Mouse (Mus musculus) 416B (cell line): ENCODE results near the gene Etl4.
A peak's percentile ranks its signal among the peaks of the same experiment; 100 is the strongest.

Source experiments
- DNase-seq: peaks from one replicate; pipeline ENCODE4 v3.0.0; 2011; ENCODE audit warnings: low read depth

Etl4 gene

DNA sequence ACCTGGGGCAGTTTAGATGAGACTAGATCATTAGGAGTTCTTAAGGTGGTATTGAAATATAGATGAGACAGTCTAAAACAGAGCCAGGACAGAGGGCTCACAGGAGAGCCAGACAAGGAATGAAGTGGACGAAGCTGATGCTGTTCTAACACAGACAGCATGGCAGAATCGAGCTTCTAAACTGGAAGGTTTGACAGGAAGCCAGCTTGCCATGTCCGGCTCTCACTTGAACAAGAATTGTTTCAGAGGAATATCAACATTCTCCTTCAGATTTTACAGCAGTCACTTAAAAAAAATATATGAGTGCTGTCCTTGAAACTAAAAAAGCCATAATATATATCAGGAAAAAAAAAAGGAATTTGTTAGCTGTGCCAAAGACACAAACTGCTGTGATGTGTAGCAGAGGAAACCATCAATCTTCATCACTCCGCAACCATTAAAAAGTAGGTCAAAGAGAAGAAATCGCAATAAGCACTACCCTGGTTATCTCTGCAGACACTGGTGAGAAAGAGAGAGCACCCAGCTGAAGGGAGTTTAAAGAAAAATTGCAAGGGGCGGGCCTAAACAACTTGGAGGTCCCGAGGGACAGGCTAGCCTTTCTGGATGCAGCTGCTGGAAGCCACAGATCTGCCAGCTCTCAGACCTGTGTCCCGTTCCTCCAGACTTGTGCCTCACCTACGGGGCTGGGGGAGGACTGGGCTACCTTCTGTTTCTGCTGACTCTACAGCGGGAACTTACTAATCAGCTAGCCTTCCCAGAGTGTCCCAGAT, 534.3 kb downstream of the Etl4 start:
- no peak for DNase-seq

DNA sequence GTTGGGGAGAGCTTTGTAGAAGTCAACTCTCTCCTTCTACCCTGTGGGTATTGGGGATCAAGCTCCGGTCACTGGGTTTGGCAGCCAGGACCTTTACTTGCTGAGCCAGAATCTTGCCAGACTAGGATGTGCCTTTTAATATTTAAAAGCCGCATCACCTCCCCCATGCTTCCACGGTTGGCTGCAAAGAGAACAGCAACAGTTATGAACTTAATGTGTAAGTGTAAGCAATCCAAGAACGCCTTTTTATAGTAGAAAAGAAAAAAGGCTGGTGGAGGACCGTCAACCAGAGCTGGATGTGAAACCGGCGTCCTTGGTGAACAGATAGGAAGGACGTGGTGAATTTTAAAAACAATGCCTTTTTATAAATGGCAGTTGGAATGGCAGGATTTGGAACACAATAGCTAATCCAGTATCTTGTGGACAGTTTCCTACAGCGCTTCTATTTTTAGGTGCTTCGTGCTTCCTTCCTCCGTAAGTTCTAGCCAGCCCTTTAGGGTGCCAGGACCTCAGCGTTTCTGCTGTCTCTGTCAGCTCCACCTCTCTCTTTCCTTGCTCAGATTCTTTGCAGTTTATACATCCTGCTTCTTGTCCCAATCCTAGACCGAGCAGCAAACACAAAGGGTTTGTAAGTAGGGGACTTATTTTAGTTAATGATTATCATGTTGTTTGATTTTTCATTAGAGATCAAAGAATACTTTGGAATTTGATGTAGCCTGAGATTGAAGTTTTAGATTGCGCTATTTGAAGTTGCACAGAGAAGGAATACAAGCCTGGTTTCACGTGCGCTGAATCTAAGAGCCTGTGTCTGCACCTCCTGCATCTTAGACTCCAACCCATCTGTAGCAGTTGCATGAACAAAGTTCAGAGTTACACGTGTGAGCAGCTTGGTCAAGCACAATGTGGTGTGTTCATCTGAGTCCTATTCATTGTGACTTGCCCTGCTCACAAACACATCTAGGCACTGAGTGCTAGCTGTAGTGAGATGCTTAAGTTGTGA, 535.9 kb downstream of the Etl4 start:
- no peak for DNase-seq

DNA sequence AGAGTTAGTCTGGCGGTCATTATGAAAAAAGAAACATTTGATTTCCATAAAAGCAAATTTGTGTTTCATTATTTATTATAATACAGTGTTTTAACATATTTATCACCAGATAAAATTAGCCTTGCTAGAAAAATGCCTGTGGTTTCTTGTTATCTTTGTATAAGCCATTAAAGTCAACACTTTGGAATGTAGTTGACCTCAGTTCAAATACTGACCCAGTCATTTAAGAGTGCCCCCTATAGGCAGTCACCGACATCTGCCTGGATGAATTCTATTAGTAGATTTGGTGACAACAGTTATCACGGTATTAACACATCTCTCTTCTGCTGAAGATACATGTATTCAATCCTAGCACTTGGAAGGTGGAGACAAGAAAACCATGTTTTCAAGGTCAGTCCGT, 536.6 kb downstream of the Etl4 start:
- no peak for DNase-seq

GRCm38 (mm10) chr2:20450945-20451344, 541.4 kb downstream of the Etl4 start:
- DNase-seq, result no peak

DNA sequence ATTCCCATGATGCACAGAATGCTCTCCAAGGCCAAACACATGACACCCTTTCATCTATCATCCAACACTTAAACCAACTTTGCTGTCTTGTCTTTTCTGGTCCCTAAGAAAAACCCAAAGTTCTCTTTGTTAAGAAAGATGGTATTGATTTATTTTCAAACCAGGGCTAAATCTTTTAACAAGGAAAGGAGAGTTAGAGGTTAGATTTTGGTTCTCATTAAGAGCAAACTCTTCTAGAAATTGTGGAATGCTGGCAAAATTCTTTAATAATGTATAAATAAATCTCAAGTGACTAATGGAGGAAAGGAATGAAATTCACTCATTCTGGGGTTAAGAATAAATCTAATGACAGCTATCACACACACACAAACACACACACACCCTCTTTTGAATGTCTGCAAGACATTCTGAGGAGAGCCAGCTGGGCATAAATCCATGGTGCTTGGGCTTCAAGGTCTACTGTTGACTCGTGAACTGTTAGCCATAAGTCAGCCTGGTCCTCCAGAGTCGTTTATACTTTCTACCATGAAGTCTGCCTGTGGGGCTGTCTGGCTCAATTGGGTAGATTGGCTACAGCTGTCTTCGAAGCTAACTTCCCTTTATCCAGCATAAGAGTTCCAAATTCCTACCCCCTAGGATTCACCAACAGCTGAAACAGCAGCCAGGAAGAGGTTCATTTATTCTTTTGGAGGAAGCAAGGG, 544.1 kb downstream of the Etl4 start:
- no peak for DNase-seq

- no peak for DNase-seq
Measured at GRCm38 (mm10) chr2:20479199-20479598, 569.6 kb downstream of the Etl4 start.

DNA sequence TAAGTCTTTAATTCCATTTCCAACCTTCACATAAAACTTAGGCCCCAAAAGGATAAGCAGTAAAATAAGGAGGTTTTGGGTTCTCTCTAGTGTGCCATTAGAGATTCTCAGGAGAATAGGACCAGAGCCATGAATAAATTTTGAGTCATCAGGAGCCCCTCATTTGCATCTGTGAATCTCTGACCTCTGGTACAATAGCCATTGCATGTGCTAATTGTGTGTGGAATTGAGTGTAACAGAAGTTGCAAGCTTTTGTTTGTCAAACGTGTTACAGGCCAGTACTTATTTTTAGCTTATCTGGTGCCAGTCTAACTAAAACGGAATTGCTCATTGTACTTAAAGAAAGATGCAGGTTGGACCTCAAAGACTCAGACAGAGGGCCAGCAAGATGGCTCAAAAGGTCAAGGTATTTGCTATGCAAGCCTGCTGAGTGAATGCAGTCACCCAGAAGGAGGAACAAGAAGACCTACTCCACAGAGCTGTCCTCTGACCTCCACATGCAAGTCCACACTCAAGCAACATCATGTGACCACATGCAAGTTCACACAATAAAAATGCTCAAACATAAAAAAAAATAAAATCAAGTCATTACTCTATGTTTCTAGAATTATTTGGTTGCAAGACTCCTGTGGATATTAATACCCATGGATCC, 576.7 kb downstream of the Etl4 start:
- DNase-seq, result no peak

- no peak for DNase-seq
Measured at GRCm38 (mm10) chr2:20489090-20489489, 579.5 kb downstream of the Etl4 start.

- peak; percentile 20 for DNase-seq
Measured at GRCm38 (mm10) chr2:20492125-20492524, 582.5 kb downstream of the Etl4 start.

GRCm38 (mm10) chr2:20493806-20494205, 584.2 kb downstream of the Etl4 start:
- no peak for DNase-seq

DNA sequence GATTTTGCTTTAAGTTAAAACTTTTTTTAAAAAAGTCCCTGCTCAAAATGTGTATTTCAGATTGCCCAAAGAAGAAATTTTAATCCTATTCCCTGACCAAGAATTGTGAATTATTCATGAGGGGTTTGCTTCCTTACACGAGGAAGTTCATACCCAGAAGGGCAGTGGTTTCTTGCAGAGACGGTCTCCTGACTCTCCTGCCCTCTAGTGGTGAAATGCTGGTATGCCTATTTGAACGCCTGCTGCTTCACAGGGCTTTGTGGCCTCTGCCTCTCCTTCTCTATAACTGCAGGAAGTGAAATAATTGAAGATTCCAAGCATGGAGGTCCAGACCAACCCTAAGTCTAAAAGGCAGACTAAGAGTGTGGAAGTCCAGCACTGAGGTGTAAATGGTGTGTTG, 585.1 kb downstream of the Etl4 start:
- peak; percentile 59 for DNase-seq

DNA sequence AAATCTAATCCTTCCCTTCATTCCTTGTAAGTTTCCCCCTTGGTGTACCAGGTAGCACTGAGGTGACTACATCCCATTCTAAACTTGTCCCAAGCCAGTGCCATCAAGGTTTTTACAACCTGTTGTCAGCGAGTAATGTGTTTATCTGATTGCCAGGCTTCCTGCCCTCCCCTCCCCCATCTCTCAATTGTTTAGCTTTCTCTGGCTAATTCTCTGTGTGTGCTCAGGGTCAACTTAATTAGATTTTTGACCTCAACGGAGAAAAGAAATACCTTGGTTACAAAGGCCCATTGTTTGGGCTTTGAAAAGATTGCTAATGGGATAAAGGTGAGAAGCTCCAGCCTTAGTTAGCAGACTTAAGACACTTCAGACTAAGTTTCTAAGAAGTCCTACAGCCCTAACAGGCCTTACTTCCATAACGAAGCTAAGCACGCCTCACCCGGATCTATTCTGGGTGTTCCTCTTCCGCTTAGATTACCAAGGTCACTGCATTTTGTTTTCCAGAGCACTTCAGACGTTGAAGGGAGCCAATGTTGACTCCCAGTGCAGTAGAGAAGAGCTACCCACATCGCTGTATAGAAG, 586.7 kb downstream of the Etl4 start:
- DNase-seq, result no peak

GRCm38 (mm10) chr2:20507832-20508723, 598.5 kb downstream of the Etl4 start:
- no peak for DNase-seq

DNA sequence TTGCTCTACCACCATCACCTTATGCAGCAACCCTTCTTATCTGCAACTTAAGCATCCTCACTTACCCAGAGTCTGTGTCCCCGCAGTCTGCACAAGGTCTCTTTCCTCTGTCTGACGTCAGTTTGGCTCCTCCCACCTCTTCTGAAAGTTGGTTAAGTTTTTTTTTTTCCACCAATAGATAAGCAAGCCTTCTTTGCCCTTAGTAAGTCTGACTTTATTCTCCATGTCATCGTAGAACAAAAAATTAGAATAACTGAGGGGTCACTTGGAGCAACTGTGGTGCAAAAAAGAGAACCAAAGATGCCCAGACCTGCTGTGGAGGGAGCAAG, 599.1 kb downstream of the Etl4 start:
- DNase-seq, result no peak

DNA sequence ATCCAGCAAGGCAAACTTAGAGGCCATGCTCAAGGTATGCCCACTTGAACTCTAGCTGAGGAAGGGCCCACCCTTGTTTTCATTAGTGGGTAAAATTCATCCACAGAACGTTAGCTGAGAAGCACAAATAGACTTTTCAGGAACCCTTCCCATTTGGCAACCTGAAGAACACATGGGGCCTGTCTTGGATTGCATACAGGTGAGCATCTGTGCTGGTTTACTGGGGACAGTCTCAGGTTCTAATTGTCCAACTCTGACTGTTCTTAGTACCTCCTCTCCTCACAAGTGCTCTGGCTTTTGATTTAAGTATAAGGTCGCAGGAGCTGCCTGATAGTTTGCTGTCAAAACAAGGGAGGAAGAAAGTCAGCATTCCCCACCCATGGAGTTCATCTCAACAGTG, 600.5 kb downstream of the Etl4 start:
- no peak for DNase-seq

- DNase-seq, result no peak
Measured at GRCm38 (mm10) chr2:20516270-20516865, 606.8 kb downstream of the Etl4 start.

GRCm38 (mm10) chr2:20517853-20518252, 608.3 kb downstream of the Etl4 start:
- no peak for DNase-seq

DNA sequence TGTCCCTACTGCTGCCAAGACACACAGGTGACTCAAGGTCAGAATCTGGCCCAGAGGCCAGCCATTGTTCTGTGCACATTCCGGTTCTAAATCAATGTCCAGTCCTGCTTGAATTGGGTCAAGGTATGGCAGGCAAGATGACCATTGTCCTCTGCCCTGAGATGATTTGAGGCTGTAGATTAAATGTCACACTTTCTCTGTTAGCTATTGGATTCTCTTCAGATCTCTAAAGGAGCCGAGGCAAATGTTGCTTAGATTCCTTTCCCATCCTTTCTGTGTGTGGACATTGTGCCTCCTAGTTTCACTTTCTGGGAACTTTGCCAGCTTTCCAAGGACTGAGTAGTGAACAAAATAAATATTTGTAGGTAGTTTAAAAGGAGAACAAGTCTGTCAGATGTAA, 608.9 kb downstream of the Etl4 start:
- no peak for DNase-seq

DNA sequence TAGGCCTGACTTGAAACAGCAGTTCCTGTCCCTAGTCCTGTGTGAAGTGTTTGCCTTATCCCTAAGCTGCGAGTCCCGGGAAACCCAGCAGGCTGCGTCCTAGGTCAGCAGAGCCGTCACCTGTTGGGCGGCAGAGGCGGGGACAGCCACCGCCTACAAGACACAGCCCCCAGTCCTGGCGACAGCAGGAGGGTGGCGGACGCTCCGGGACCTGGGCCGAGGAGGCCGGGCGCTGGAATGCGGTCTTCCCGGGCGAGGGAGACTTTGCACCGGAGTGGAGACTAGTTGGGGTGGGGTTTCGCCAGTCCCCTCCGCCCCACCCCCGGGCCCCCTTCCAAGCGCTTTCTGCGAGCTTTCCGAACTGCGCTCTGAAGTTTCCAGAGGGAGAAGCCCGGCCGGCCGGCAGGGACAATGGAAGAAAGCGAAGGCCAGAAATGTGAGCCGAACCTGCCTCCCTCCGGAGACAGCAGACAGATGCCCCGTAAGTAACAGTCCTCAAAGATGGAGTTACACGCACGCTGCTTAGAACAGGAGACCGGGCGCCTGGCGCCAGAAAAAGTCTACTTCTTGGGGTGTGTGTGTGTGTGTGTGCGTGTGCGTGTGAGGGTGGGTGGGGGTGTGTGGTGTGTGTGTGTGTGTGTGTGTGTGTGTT, 610.0 kb downstream of the Etl4 start:
- DNase-seq, result no peak

DNA sequence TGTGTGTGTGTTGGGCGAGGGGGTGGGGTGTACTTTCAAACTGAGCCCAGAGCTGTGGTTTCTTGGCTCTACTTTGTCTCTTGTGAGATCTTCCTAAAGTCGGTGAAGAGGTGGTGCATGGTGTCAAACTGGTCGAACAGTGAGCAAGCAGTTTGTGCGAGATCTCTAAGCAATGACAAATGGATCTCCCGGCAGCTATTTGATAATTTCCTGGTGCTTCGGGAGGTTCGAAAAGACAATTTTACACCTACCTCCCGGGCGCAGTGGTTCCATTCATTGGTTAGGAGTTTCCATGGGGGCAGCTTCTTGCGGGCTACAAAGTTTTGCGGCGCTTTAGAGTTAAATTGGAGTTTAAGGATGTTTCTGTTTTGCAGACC, 610.5 kb downstream of the Etl4 start:
- no peak for DNase-seq
